In genomic region chr1:153332444-153333295, GRCm38 (mm10) we compare ENCODE assay signal across 8 mouse cellular contexts. TPM values are rescaled to one million over a fixed set of nuclear protein-coding genes. Genes with fewer than 3 reads are reported as not detected.
DNase-seq lines count a peak whose midpoint lies in the region; ATAC-seq and TF ChIP-seq lines count a peak whose summit lies in the region.

Gene Lamc1, minus strand, starts transcription at chr1:153332786.

- no peaks in the 10 kb centered on the region for H3K27me3 ChIP-seq in lung, embryonic 15.5 days
- peaks cover 3% of the 10 kb centered on the region; the same call in 1 of the 2 replicates for H3K27me3 ChIP-seq in thymus, adult 2 months (ENCODE audit: control insufficient read depth, insufficient read depth, low read length)

- 0 out of 2 replicates have a peak, but pooled peaks cover 2% of the 10 kb centered on the region for H3K36me3 ChIP-seq in lung, embryonic 15.5 days
- H3K36me3 ChIP-seq in thymus, adult 2 months (ENCODE audit: control insufficient read depth, insufficient read depth, low read length) = no peaks in the 10 kb centered on the region

- peaks cover 26% of the 10 kb centered on the region for H3K4me1 ChIP-seq in lung, embryonic 15.5 days
- H3K4me1 ChIP-seq in thymus, adult 2 months (replicated peaks; ENCODE audit: control insufficient read depth, insufficient read depth, low read length) = peaks cover 12% of the 10 kb centered on the region

- H3K4me3 ChIP-seq in lung, embryonic 15.5 days = peak within 1 kb of the TSS; percentile 88
- H3K4me3 ChIP-seq in thymus, adult 2 months (ENCODE audit: control insufficient read depth, insufficient read depth, low read length) = peak within 1 kb of the TSS; percentile 60

- ATAC-seq in lung, embryonic 15.5 days (ENCODE audit: borderline replicate concordance, extremely low read depth, low FRiP score, low TSS enrichment) = peak; percentile 96

- peak within 1 kb of the TSS; percentile 95 for H3K27ac ChIP-seq in lung, embryonic 15.5 days
- no peak within 1 kb of the TSS for H3K27ac ChIP-seq in thymus, adult 2 months (ENCODE audit: control insufficient read depth, insufficient read depth, low read length)

- peak; percentile 46 for TF ChIP-seq POLR2A in thymus, adult 2 months (IDR thresholded peaks at IDR 0.05; ENCODE audit: control insufficient read depth, extremely low read depth, insufficient read depth, low read length, poor library complexity)

- H3K9me3 ChIP-seq in lung, embryonic 15.5 days = no peaks in the 10 kb centered on the region

- H3K4me2 ChIP-seq in lung, embryonic 15.5 days = peak within 1 kb of the TSS; percentile 71

- peak; percentile 20; the same call in 1 of the 2 replicates for TF ChIP-seq CTCF in thymus, adult 2 months (IDR thresholded peaks at IDR 0.05; ENCODE audit: borderline replicate concordance, control insufficient read depth, extremely low read depth, insufficient read depth, low read length, poor library complexity)

- WGBS in lung, embryonic 15.5 days = under 1% methylated on average over 59 of the region's 85 CpGs
- 1% methylated on average over 82 of the region's 85 CpGs for WGBS in thymus, adult 2 months

- H3K9ac ChIP-seq in lung, embryonic 15.5 days = peak within 1 kb of the TSS; percentile 90

- peak; percentile 75 for DNase-seq in MEL-GATA-1-ER (ENCODE audit: extremely low read depth, low read depth)
- DNase-seq in cerebellum, adult 11-12 months = peak; percentile 77
- peak; percentile 93 for DNase-seq in forelimb bud, embryonic 11.5 days (ENCODE audit: low read depth, low spot score)
- DNase-seq in heart, postnatal 4 days = peak; percentile 96
- DNase-seq in layer of hippocampus, adult 8-10 months (ENCODE audit: low spot score in 2 of 2) = peak; percentile 73 to 76
- peak; percentile 94 for DNase-seq in ovary, adult 18-20 months (ENCODE audit: low spot score)
- peak; percentile 80 for DNase-seq in thymus, adult 2 months

RNA-seq across cellular contexts. Expression of gene Lamc1, which starts in this region (rescaled TPM):
- 100 to 1,000 TPM; 351 to 364 TPM for total RNA-seq in heart, postnatal 4 days (2021)
- 10 to 100 TPM; 25.3 to 32.3 (median 28.6) TPM for total RNA-seq in layer of hippocampus, adult 8-10 months (2022)
- polyA plus RNA-seq in lung, embryonic 15.5 days (2015; fragmentation: Nextera tagmentation; extraction: Ambion mirVana) = 120 and 122 TPM in 2 replicates
- polyA plus RNA-seq in thymus, adult 2 months (2012; rRNA removed) = 30.3 and 30.5 TPM in 2 replicates

Comparison
In these comparisons a context has a peak if more than half of its experiments do, and no peak if none do; other contexts are left out.
1. RNA of gene Lamc1 (total RNA-seq): 351 to 364 TPM in heart, postnatal 4 days; 25.3 to 32.3 TPM in layer of hippocampus, adult 8-10 months; every median in the first group is over 10 times any median in the second.
2. Peak in every context shown above with its lines, with median percentiles within 50 percentile points of each other: DNase-seq.